Mouse (Mus musculus): ENCODE data around the gene Chchd3.

The Chchd3 gene

DNA sequence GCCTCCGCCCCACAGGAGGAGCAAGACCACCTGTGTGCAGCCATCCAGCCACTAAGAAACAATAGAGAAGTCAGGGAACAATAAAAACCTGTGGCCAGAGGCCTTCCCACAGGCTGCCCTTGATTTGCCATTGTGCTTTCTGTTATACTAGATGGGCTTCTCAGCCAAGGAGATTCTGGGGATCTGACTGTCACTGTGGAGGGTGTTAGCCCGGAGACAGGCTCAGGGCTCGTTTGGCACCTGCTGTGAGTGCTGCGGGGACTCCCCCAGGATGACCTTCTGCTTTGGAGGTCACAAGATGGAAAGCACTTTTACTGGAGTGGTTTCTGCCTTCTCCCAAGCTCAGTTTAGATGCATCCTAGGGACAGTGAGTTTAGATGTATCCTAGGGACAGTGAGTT is 262.5 kb downstream of the Chchd3 start:
- DNase-seq (ENCODE audit: low read depth), result no peak

DNA sequence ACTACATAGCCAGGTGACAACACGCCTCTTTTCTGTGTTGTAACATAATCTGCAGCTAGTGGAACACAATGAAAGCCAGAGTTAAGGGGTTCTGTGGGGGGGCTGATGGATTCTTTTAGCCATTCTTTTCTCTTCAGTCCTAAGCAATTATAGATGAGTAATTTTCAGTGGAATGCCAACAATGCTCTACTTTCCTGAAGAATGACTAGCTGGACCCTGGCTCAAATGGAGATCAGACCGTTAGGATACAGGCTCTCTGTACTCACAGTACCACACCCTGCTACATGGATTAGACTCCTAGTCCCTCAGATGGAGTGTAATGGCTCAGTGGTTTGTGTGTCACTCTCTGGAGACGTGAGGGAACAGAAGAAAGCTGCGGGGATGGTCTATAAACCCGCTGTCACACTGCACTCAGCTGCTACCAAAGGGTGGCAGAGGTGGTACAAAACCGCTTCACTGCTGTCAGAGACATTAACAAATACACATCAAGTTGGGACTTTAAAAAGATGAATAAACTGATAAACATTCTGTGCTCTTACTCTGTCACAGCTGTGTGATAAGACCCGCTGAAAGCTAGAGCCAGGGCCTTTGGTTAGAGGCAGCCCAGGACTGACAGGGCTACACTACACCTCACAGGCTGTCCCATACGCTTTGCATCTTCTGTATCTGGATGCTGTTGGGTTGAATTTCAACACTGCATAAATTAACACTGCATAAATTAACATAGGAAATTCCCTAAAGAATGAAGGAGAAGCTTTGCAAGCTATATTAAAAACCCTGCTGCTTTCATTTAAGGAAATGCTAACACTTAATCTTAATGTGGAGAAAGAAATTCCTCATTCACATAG is 264.2 kb downstream of the Chchd3 start:
- no peak for DNase-seq (ENCODE audit: low read depth)

DNA sequence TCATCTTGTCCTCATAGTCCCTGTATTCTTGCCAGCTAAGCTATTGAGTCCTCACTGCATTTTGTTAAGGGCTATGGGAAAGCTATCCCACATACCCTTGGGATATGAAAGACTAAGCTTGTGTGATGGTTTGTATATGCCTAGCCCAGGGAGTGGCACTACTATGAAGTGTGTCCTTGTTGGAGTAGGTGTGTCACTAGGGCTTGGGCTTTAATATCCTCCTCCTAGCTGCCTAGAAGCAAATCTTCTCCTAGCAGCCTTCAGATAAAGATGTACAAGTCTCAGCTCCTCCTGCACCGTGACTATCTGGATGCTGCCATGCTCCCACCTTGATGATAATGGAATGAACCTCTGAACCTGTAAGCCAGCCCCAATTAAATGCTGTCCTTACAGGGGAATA is 266.5 kb downstream of the Chchd3 start:
- no peak for DNase-seq (ENCODE audit: low read depth)

DNA sequence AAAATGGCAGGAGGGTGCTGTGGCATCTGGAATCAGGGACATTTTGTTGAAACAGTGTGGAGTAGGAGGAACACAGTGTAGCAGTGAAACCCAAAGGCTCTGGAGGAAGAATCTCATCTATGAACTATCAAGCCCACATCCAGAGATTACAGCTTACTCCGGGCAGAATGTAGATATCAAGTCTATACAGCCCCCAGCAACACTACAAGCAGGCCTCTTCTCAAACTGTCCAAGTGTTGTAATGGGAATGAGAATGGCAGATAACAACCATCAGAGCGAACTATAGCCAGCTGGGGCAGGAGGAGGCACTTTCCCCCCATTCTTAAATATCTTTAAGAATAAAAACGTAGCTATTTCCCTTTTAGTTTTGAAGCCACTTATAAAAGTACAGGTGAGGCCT is 266.9 kb downstream of the Chchd3 start:
- no peak for DNase-seq (ENCODE audit: low read depth)

DNA sequence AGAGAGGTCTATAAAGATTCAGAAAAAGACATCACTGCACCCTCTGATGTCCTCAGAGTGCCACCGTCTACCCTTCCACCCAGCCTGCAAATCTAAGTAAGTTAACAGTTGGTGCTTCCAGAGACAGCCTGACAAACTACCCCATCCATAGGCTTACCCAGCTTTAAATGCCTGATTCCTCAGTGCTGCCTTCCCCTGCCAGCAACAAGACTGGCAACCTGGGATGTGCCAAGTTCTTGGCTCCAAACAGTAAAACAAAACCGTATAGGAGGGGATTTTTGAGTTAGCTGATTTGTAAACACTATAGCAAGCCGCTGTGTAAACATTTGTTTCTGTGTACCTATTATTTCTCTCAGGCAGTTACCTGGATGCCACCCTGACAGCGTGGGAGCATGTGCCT is 269.6 kb downstream of the Chchd3 start:
- DNase-seq (ENCODE audit: low read depth), result no peak

DNA sequence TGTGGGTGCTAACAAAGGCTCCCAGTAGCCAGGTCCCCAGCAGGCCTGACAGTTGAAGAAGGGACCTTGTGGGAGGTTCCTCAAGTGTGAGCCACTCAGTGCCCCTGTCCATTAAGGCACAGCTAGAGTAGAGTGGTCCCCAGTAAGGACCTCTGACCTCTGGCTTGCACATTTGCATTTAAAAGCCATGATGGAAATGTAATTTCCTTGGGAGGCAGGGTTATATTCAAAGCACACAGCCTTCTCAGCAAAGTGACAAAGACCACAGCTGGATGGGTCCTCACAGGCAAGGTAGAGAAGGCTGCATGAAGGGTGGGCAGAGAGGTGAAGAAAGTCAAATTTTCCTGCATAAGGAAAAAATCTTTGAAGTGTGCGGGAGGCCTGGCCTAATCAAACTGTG is 272.7 kb downstream of the Chchd3 start:
- no peak for DNase-seq (ENCODE audit: low read depth)

DNA sequence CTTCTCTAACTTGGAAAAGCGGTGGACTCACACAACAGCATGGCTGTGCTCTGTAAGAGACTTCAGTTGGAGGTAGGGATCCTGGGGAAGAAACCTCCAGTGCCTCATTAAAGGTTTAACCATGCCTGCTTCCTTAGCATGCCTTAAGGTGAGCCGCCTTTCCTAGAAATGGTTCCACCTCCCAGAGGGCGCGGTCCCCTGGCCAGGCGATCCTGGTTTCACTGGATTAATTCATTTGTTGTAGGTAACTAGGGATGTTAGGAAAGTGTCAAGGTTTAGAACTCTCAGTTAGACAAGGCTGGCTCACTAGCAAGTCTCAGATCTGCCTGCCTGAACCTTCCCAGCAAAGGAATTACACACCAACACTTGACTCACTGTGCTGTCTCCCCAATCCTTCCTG is 273.9 kb downstream of the Chchd3 start:
- DNase-seq (ENCODE audit: low read depth), result no peak

DNA sequence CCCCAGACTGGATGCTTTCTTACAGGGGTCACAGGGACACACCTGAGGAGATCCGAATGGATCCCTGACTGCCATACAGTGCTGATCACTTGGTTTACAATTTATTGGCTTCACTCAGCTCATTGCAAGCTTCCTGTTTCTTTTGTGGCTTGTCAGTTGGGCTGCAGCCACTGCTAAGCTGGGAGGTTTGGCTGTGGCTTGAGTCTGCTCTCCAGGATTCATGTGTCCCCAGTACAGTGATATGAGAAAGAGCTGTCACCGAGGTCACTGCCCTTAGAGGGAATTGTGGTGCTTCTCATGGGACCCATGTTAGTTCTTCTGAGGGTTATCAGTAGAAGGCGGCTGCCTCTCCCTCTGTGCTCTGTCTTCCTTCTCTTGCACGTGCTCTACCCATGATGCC is 277.0 kb downstream of the Chchd3 start:
- peak; percentile 46 for DNase-seq (ENCODE audit: low read depth)

DNA sequence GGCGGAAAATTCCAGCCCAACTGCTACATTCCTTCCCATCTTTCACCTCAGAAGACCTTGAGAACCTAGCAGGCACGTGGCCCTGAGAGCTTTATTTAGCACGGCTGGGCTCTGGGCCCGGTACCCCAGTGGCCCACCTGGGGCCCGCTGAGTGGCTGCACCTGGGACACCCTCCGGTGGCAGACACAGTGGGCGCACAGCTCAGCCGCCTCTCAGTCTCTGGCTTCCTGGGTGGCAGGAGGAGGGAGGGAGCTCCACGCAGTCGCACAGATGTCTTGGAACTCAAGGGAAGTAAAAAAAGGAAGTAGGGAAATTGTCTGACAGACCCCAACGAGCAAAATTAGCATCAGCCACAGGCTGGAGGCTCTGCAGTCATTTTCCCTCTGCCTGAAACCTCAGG is 279.5 kb downstream of the Chchd3 start:
- DNase-seq (ENCODE audit: low read depth), result no peak

DNA sequence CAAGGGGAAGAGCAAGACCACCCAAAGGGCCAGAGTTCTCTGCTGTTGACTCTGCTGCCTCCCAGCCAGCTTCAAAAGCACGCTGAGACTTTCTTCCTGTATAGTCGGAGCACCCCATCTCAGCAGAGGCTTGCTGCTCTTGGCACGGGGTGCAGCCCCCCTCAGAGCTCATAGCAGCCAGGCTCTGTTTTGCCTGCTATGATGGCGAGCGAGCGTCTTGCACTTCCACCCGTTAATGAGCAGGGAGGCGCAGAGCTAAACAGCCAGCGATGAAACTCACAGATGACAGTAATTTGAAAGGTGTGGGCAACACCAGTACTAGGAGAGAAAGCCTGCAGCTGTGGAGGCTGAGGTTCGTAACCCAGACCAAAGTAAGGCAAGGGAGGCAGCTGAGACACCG is 283.7 kb downstream of the Chchd3 start:
- DNase-seq (ENCODE audit: low read depth), result no peak

DNA sequence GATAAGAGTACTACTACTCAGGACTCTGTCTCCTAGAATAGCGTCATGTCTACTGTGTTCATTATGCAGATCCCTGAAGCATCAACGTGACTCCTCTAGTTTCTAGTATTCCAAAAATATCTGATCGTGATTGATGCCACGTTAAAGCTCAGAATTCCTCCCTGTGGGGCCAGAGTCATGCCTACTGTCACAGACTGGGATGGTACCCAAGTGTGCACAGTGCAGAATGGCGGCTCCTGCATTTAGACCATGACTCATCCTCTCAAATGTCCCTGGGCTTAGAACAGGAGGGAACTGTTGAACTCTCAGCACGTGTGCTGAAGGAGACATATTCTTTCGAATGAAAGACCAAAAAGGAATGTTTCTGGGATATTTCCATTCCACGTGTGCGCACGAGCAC is 305.5 kb downstream of the Chchd3 start:
- no peak for DNase-seq (ENCODE audit: low read depth)

DNA sequence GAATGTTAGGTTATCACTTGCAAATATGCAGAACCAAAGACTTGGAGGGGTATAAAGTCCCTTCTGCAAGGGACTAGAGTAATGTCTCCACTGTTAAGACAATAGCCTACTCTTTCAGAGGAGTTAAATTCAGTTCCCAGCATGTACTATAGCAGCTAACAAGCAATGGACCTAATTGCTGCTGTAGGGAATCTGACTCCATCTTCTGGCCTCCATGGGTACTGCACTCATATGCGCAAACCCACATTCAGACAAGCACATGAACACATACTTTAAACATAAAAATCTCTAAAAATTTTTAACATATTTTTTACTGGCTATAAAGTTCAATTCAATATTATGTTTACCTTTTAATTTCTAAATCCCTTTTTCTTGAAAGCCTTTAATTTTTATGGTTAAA is 310.2 kb downstream of the Chchd3 start:
- DNase-seq (ENCODE audit: low read depth), result peak; percentile 43

DNA sequence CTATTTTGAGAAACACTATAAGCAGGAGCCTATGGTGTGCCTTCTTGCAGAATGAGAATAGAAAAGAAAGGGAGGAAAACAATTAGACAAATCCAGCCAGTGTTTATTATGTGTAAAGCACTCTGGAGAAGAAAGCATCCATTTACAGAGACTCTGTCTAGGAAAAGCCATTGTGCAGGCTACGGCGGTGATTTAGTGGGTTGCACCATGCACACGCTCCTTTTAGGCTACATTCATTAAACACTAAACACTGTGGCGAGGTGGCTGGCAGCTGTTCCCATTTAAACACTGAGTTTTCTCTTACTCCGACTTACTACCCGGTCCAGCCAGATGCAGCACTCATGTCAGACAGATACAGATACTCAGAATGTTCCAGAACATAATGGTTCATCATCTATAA is 311.3 kb downstream of the Chchd3 start:
- no peak for DNase-seq (ENCODE audit: low read depth)

DNA sequence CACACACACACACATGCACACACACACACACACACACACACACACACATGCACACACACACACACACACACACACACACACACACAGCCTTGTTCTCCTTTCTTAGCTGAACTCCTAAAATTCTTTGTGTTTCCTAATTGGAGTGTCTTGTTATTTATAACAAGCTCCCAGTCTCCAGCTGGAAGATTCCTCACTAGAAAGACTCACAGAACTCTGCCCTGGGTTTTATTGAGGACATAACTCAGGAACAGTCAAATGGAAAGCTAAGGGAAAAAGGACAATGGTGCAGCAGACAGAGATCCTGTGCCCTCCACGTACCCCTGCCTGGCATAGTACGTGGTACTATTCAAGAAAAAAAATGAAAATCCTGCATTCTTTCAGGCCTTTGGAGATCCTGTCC is 312.7 kb downstream of the Chchd3 start:
- no peak for DNase-seq (ENCODE audit: low read depth)
